Mouse (Mus musculus): ENCODE data around the gene Ssna1. TPM values are rescaled to one million over a fixed set of nuclear protein-coding genes. Genes with fewer than 3 reads are reported as not detected.
A peak's percentile ranks its signal among the peaks of the same experiment; 100 is the strongest.

The Ssna1 gene
- total RNA-seq (2017): 65.1 and 73.3 TPM in 2 replicates

GRCm38 (mm10) chr2:25271827-25272511 is at the start of gene Ssna1, which contains the start of gene Anapc2:
Gene Ssna1 (minus strand): TSS chr2:25272438.
Gene Anapc2 (plus strand): TSS chr2:25272478.
- peak; percentile 93 for ATAC-seq (replicated peaks; ENCODE audit: low read depth, poor library complexity, severe bottlenecking)

GRCm38 (mm10) chr2:25320084-25320483 is 47.8 kb upstream of the Ssna1 start:
- no peak for ATAC-seq (replicated peaks; ENCODE audit: low read depth, poor library complexity, severe bottlenecking)

GRCm38 (mm10) chr2:25318971-25319773 is 46.9 kb upstream of the Ssna1 start, which contains the start of gene Grin1:
Gene Grin1 (minus strand): TSS chr2:25319187.
- ATAC-seq (replicated peaks; ENCODE audit: low read depth, poor library complexity, severe bottlenecking): peak; percentile 87

GRCm38 (mm10) chr2:25318119-25318966 is 46.1 kb upstream of the Ssna1 start:
- ATAC-seq (replicated peaks; ENCODE audit: low read depth, poor library complexity, severe bottlenecking): peak; percentile 10; the same call in 1 of the 2 replicates

GRCm38 (mm10) chr2:25311491-25311891 is 39.3 kb upstream of the Ssna1 start:
- no peak for ATAC-seq (replicated peaks; ENCODE audit: low read depth, poor library complexity, severe bottlenecking)

GRCm38 (mm10) chr2:25310969-25311368 is 38.7 kb upstream of the Ssna1 start:
- ATAC-seq (replicated peaks; ENCODE audit: low read depth, poor library complexity, severe bottlenecking): peak; percentile 33; the same call in 1 of the 2 replicates

- ATAC-seq (replicated peaks; ENCODE audit: low read depth, poor library complexity, severe bottlenecking): no peak
Measured at GRCm38 (mm10) chr2:25310180-25310579, 37.9 kb upstream of the Ssna1 start.

GRCm38 (mm10) chr2:25305587-25306359 is 33.5 kb upstream of the Ssna1 start:
- ATAC-seq (replicated peaks; ENCODE audit: low read depth, poor library complexity, severe bottlenecking): no peak

- ATAC-seq (replicated peaks; ENCODE audit: low read depth, poor library complexity, severe bottlenecking): peak; percentile 77
Measured at GRCm38 (mm10) chr2:25304657-25305541, 32.7 kb upstream of the Ssna1 start.

- ATAC-seq (replicated peaks; ENCODE audit: low read depth, poor library complexity, severe bottlenecking): 0 out of 2 replicates have a peak, but pooled peaks have one; percentile 30
Measured at GRCm38 (mm10) chr2:25303931-25304656, 31.9 kb upstream of the Ssna1 start.

GRCm38 (mm10) chr2:25303452-25303851 is 31.2 kb upstream of the Ssna1 start:
- no peak for ATAC-seq (replicated peaks; ENCODE audit: low read depth, poor library complexity, severe bottlenecking)

- no peak for ATAC-seq (replicated peaks; ENCODE audit: low read depth, poor library complexity, severe bottlenecking)
Measured at GRCm38 (mm10) chr2:25298046-25298445, 25.8 kb upstream of the Ssna1 start.

GRCm38 (mm10) chr2:25297093-25297492 is 24.9 kb upstream of the Ssna1 start:
- ATAC-seq (replicated peaks; ENCODE audit: low read depth, poor library complexity, severe bottlenecking): no peak

GRCm38 (mm10) chr2:25293706-25294105 is 21.5 kb upstream of the Ssna1 start:
- ATAC-seq (replicated peaks; ENCODE audit: low read depth, poor library complexity, severe bottlenecking): no peak

GRCm38 (mm10) chr2:25292856-25293255 is 20.6 kb upstream of the Ssna1 start:
- peak; percentile 64 for ATAC-seq (replicated peaks; ENCODE audit: low read depth, poor library complexity, severe bottlenecking)

- ATAC-seq (replicated peaks; ENCODE audit: low read depth, poor library complexity, severe bottlenecking): no peak
Measured at GRCm38 (mm10) chr2:25292054-25292544, 19.9 kb upstream of the Ssna1 start.

- ATAC-seq (replicated peaks; ENCODE audit: low read depth, poor library complexity, severe bottlenecking): no peak
Measured at GRCm38 (mm10) chr2:25291184-25292053, 19.2 kb upstream of the Ssna1 start.
